Mouse (Mus musculus): Measurements from ENCODE around the gene Lbx1. TPM values are rescaled to one million over a fixed set of nuclear protein-coding genes. Genes with fewer than 3 reads are reported as not detected.
A peak's percentile ranks its signal among the peaks of the same experiment; 100 is the strongest.

Lbx1 gene
- total and polyA plus RNA-seq, 2 experiments from 2014 or later: not detected

GRCm38 (mm10) chr19:45257414-45258326 lies 22.1 kb upstream of the Lbx1 start:
- H3K9ac ChIP-seq (replicated peaks; ENCODE audit: low read depth, low read length): no peak overlapping the region
- TF ChIP-seq CTCF (IDR thresholded peaks at IDR 0.05; ENCODE audit: low read depth) (no peak), EP300 (IDR thresholded peaks at IDR 0.05; ENCODE audit: low read depth) (no peak)
- no peaks in the 10 kb centered on the region for H3K36me3 ChIP-seq (replicated peaks; ENCODE audit: control insufficient read depth, insufficient read depth, low read length)
- no peaks in the 10 kb centered on the region for H3K4me1 ChIP-seq (ENCODE audit: control insufficient read depth, insufficient read depth)
- H3K9me3 ChIP-seq (replicated peaks; ENCODE audit: control insufficient read depth, low read length): no peaks in the 10 kb centered on the region
- peaks cover 16% of the 10 kb centered on the region; the same call in 1 of the 2 replicates for H3K27me3 ChIP-seq (ENCODE audit: control insufficient read depth, insufficient read depth, low read length)
- H3K4me3 ChIP-seq (ENCODE audit: low read depth, low read length): no peak overlapping the region
- H3K4me2 ChIP-seq (ENCODE audit: low read depth, low read length): no peak overlapping the region
- no peak overlapping the region for H3K27ac ChIP-seq (ENCODE audit: low read depth)
- no peak for ATAC-seq (ENCODE audit: insufficient read depth, low read depth)
- WGBS: 60% methylated on average over 15 of the region's 15 CpGs
- DNase-seq (ENCODE audit: low spot score): no peak

- Histone ChIP-seq H3K4me3 (ENCODE audit: low read depth, low read length) (no peak overlapping the region), H3K4me1 (ENCODE audit: control insufficient read depth, insufficient read depth) (no peaks in the 10 kb centered on the region), H3K27ac (ENCODE audit: low read depth) (no peak overlapping the region), H3K9me3 (replicated peaks; ENCODE audit: control insufficient read depth, low read length) (no peaks in the 10 kb centered on the region), H3K36me3 (replicated peaks; ENCODE audit: control insufficient read depth, insufficient read depth, low read length) (no peaks in the 10 kb centered on the region), H3K27me3 (ENCODE audit: control insufficient read depth, insufficient read depth, low read length) (peaks cover 30% of the 10 kb centered on the region; the same call in 1 of the 2 replicates), H3K4me2 (ENCODE audit: low read depth, low read length) (no peak overlapping the region), H3K9ac (replicated peaks; ENCODE audit: low read depth, low read length) (no peak overlapping the region)
- no peak for DNase-seq (ENCODE audit: low spot score)
- 80% methylated on average over 7 of the region's 7 CpGs for WGBS
- no peak for ATAC-seq (ENCODE audit: insufficient read depth, low read depth)
- TF ChIP-seq EP300 (IDR thresholded peaks at IDR 0.05; ENCODE audit: low read depth): no peak
- no peak for TF ChIP-seq CTCF (IDR thresholded peaks at IDR 0.05; ENCODE audit: low read depth)
Measured at GRCm38 (mm10) chr19:45254806-45255205, 19.2 kb upstream of the Lbx1 start.

- Histone ChIP-seq H3K4me3 (ENCODE audit: low read depth, low read length) (no peak overlapping the region), H3K9me3 (replicated peaks; ENCODE audit: control insufficient read depth, low read length) (no peaks in the 10 kb centered on the region), H3K4me1 (ENCODE audit: control insufficient read depth, insufficient read depth) (no peaks in the 10 kb centered on the region), H3K27ac (ENCODE audit: low read depth) (no peak overlapping the region), H3K9ac (replicated peaks; ENCODE audit: low read depth, low read length) (no peak overlapping the region), H3K27me3 (ENCODE audit: control insufficient read depth, insufficient read depth, low read length) (peaks cover 28% of the 10 kb centered on the region), H3K4me2 (ENCODE audit: low read depth, low read length) (no peak overlapping the region), H3K36me3 (replicated peaks; ENCODE audit: control insufficient read depth, insufficient read depth, low read length) (no peaks in the 10 kb centered on the region)
- ATAC-seq (ENCODE audit: insufficient read depth, low read depth) (no peak), DNase-seq (ENCODE audit: low spot score) (no peak)
- 43% methylated on average over 3 of the region's 3 CpGs for WGBS
- TF ChIP-seq CTCF (IDR thresholded peaks at IDR 0.05; ENCODE audit: low read depth): no peak
- no peak for TF ChIP-seq EP300 (IDR thresholded peaks at IDR 0.05; ENCODE audit: low read depth)
Measured at GRCm38 (mm10) chr19:45252436-45252835, 16.8 kb upstream of the Lbx1 start.

DNA sequence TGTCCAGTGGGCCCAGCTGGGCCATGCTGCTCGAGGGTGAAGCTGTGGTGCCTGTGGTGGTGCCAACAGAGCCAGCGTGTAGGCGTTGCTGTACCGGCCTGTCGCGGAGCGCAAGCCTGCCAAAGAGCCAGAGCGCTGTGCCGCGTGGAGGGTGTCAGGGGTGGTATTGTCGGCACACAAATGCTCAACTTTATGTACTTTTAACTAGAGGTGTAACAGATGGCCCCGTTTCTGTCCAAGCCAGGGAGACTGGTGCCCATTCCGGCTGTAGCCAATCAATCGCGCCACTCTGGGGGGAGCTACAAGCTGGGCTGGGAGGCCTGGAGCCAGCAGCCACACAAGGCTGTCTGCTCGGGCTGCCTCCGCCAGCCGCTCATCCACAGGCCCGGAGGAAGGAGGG lies 13.1 kb upstream of the Lbx1 start:
- Histone ChIP-seq H3K9ac (replicated peaks; ENCODE audit: low read depth, low read length) (no peak overlapping the region), H3K4me2 (ENCODE audit: low read depth, low read length) (no peak overlapping the region), H3K4me3 (ENCODE audit: low read depth, low read length) (no peak overlapping the region), H3K27me3 (ENCODE audit: control insufficient read depth, insufficient read depth, low read length) (peaks cover 47% of the 10 kb centered on the region), H3K9me3 (replicated peaks; ENCODE audit: control insufficient read depth, low read length) (no peaks in the 10 kb centered on the region), H3K4me1 (ENCODE audit: control insufficient read depth, insufficient read depth) (no peaks in the 10 kb centered on the region), H3K27ac (ENCODE audit: low read depth) (no peak overlapping the region), H3K36me3 (replicated peaks; ENCODE audit: control insufficient read depth, insufficient read depth, low read length) (no peaks in the 10 kb centered on the region)
- no peak for DNase-seq (ENCODE audit: low spot score)
- 75% methylated on average over 19 of the region's 19 CpGs for WGBS
- no peak for ATAC-seq (ENCODE audit: insufficient read depth, low read depth)
- no peak for TF ChIP-seq EP300 (IDR thresholded peaks at IDR 0.05; ENCODE audit: low read depth)
- TF ChIP-seq CTCF (IDR thresholded peaks at IDR 0.05; ENCODE audit: low read depth): no peak

- peaks cover 74% of the 10 kb centered on the region for H3K27me3 ChIP-seq (ENCODE audit: control insufficient read depth, insufficient read depth, low read length)
- no peak overlapping the region for H3K9ac ChIP-seq (replicated peaks; ENCODE audit: low read depth, low read length)
- H3K27ac ChIP-seq (ENCODE audit: low read depth): no peak overlapping the region
- ATAC-seq (ENCODE audit: insufficient read depth, low read depth) (no peak), DNase-seq (ENCODE audit: low spot score) (no peak)
- 3% methylated on average over 29 of the region's 29 CpGs for WGBS
- peak overlapping the region; percentile 21 for H3K4me3 ChIP-seq (ENCODE audit: low read depth, low read length)
- TF ChIP-seq CTCF (IDR thresholded peaks at IDR 0.05; ENCODE audit: low read depth) (peak; percentile 75), EP300 (IDR thresholded peaks at IDR 0.05; ENCODE audit: low read depth) (no peak)
- no peaks in the 10 kb centered on the region for H3K4me1 ChIP-seq (ENCODE audit: control insufficient read depth, insufficient read depth)
- H3K9me3 ChIP-seq (replicated peaks; ENCODE audit: control insufficient read depth, low read length): no peaks in the 10 kb centered on the region
- peak overlapping the region; percentile 40 for H3K4me2 ChIP-seq (ENCODE audit: low read depth, low read length)
- no peaks in the 10 kb centered on the region for H3K36me3 ChIP-seq (replicated peaks; ENCODE audit: control insufficient read depth, insufficient read depth, low read length)
Measured at GRCm38 (mm10) chr19:45243918-45244700, 8.5 kb upstream of the Lbx1 start.
